15 mouse cellular contexts compared by ENCODE assay signal in the genomic region with DNA sequence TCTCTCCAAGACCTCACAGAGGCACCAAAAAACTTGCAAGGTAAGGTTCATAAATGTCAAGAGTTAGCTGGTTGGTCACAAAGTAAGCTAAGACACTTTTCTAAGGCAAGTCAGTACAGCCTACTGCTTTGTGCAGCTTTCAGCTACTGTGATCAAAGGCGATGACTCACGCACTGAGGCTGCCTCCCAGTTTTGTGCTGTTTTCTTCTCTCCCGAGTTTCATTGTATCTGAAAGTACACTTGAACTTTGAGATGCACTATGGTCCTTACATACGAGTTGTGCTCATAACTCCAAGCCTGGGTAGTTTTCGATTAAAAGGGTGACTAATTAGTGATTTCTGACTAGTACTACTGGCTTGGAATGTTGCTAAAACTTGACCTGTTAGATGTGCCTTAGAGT. TPM values are rescaled to one million over a fixed set of nuclear protein-coding genes. Genes with fewer than 3 reads are reported as not detected.
DNase-seq lines count a peak whose midpoint lies in the region; ATAC-seq lines count a peak whose summit lies in the region.
"Had no signal": no experiment of that assay in that cellular context is flagged by ENCODE, and none has a peak within 500 bp of the region (broad histone marks: within the 10 kb centered on the region; RNA-seq: fewer than 3 reads in every experiment).

No protein-coding gene starts in this region.

- no peaks in the 10 kb centered on the region for H3K36me3 ChIP-seq in kidney, embryonic 16.5 days (ENCODE audit: insufficient read depth, low read length)
- no peaks in the 10 kb centered on the region for H3K36me3 ChIP-seq in stomach, embryonic 14.5 days (ENCODE audit: control insufficient read depth, insufficient read depth, low read length)
- no peaks in the 10 kb centered on the region for H3K36me3 ChIP-seq in forebrain, embryonic 12.5 days (replicated peaks)
- H3K36me3 ChIP-seq: hindbrain, embryonic 10.5 days; limb, embryonic 15.5 days; midbrain, embryonic 12.5 days had no signal

- 0 out of 2 replicates have a peak, but pooled peaks cover 5% of the 10 kb centered on the region for H3K4me1 ChIP-seq in kidney, embryonic 16.5 days (ENCODE audit: insufficient read depth, low read length)
- no peaks in the 10 kb centered on the region for H3K4me1 ChIP-seq in stomach, embryonic 14.5 days (ENCODE audit: control insufficient read depth, insufficient read depth, low read length)
- H3K4me1 ChIP-seq in forebrain, embryonic 12.5 days, result no peaks in the 10 kb centered on the region
- H3K4me1 ChIP-seq: hindbrain, embryonic 10.5 days; limb, embryonic 15.5 days; midbrain, embryonic 12.5 days had no signal

- H3K9me3 ChIP-seq in kidney, embryonic 16.5 days (ENCODE audit: low read length), result no peaks in the 10 kb centered on the region
- H3K9me3 ChIP-seq in stomach, embryonic 14.5 days (ENCODE audit: control insufficient read depth, low read depth, low read length), result no peaks in the 10 kb centered on the region
- no peaks in the 10 kb centered on the region for H3K9me3 ChIP-seq in forebrain, embryonic 12.5 days
- H3K9me3 ChIP-seq: hindbrain, embryonic 10.5 days; limb, embryonic 15.5 days; midbrain, embryonic 12.5 days had no signal

- peak; percentile 73 for ATAC-seq in kidney, embryonic 16.5 days (ENCODE audit: low FRiP score, low TSS enrichment)
- peak; percentile 69 for ATAC-seq in stomach, embryonic 14.5 days (ENCODE audit: insufficient number of reproducible peaks, insufficient read depth, low FRiP score, low read depth)
- ATAC-seq in forebrain, embryonic 12.5 days (ENCODE audit: low FRiP score), result no peak
- ATAC-seq: forebrain, postnatal 0 days; liver, postnatal 0 days had no signal

- H3K27ac ChIP-seq in kidney, embryonic 16.5 days (ENCODE audit: low read length), result peak overlapping the region; percentile 48; the same call in 1 of the 2 replicates
- H3K27ac ChIP-seq in stomach, embryonic 14.5 days (ENCODE audit: low read length), result peak overlapping the region; percentile 44; the same call in 1 of the 2 replicates
- no peak overlapping the region for H3K27ac ChIP-seq in forebrain, embryonic 12.5 days
- H3K27ac ChIP-seq: hindbrain, embryonic 10.5 days; limb, embryonic 15.5 days; midbrain, embryonic 12.5 days had no signal

- no peaks in the 10 kb centered on the region for H3K27me3 ChIP-seq in kidney, embryonic 16.5 days (ENCODE audit: insufficient read depth, low read length)
- no peaks in the 10 kb centered on the region for H3K27me3 ChIP-seq in stomach, embryonic 14.5 days (ENCODE audit: control insufficient read depth, insufficient read depth, low read length)
- peaks cover 3% of the 10 kb centered on the region; the same call in 1 of the 2 replicates for H3K27me3 ChIP-seq in forebrain, embryonic 12.5 days

- no peak overlapping the region for H3K4me3 ChIP-seq in kidney, embryonic 16.5 days (ENCODE audit: low read length)
- no peak overlapping the region for H3K4me3 ChIP-seq in stomach, embryonic 14.5 days (ENCODE audit: low read depth, low read length)
- no peak overlapping the region for H3K4me3 ChIP-seq in forebrain, embryonic 12.5 days (replicated peaks)
- H3K4me3 ChIP-seq: hindbrain, embryonic 10.5 days; limb, embryonic 15.5 days; midbrain, embryonic 12.5 days had no signal

- H3K9ac ChIP-seq in kidney, embryonic 16.5 days (replicated peaks; ENCODE audit: low read length), result no peak overlapping the region
- no peak overlapping the region for H3K9ac ChIP-seq in stomach, embryonic 14.5 days (replicated peaks; ENCODE audit: low read depth, low read length)
- H3K9ac ChIP-seq in forebrain, embryonic 12.5 days, result no peak overlapping the region
- H3K9ac ChIP-seq: forebrain, postnatal 0 days; limb, embryonic 15.5 days; liver, postnatal 0 days; midbrain, embryonic 12.5 days had no signal

- 51% methylated on average over 5 of the region's 5 CpGs for WGBS in kidney, embryonic 16.5 days
- WGBS in stomach, embryonic 14.5 days, result 70% methylated on average over 5 of the region's 5 CpGs
- WGBS in forebrain, embryonic 12.5 days, result 67% methylated on average over 5 of the region's 5 CpGs

- no peak overlapping the region for H3K4me2 ChIP-seq in kidney, embryonic 16.5 days (replicated peaks; ENCODE audit: low read depth, low read length)
- no peak overlapping the region for H3K4me2 ChIP-seq in stomach, embryonic 14.5 days (replicated peaks; ENCODE audit: low read depth, low read length)
- H3K4me2 ChIP-seq in forebrain, embryonic 12.5 days, result no peak overlapping the region
- H3K4me2 ChIP-seq: limb, embryonic 15.5 days; midbrain, embryonic 12.5 days had no signal

- peak; percentile 30 for DNase-seq in adrenal gland, adult 2 months
- DNase-seq in adrenal gland, adult 18-20 months (ENCODE audit: low spot score in 2 of 2), result no peak
- no peak for DNase-seq in kidney, adult 8-10 months
- DNase-seq in brain, adult 2 months (ENCODE audit: low read depth, low spot score), result peak; percentile 67
- DNase-seq in embryo, embryonic 11 days, result no peak
- DNase-seq: cerebellum, adult 2 months; forebrain, postnatal 0 days; liver, postnatal 0 days; lung, postnatal 36 days had no signal

RNA-seq across cellular contexts. Expression of a gene that starts 7.3 kb away (rescaled TPM):
- 10 to 100 TPM; 26.8 to 27.2 TPM for total RNA-seq in adrenal gland, adult 2 months (2021)
- polyA plus RNA-seq in adrenal gland, adult 2 months (2012; rRNA removed), result 6.4 and 8.0 TPM in 2 replicates
- 10 to 100 TPM; 23.5 to 24.2 TPM for total RNA-seq in adrenal gland, adult 18-20 months (2021)
- 20.7 and 26.9 TPM in 2 replicates for polyA plus RNA-seq in kidney, embryonic 16.5 days (2015; fragmentation: Nextera tagmentation; extraction: Ambion mirVana)
- polyA plus RNA-seq in stomach, embryonic 14.5 days (2014; fragmentation: Nextera tagmentation; extraction: Ambion mirVana), result 48.8 and 50.0 TPM in 2 replicates
- 12.4 TPM in 2 replicates for polyA plus RNA-seq in forebrain, embryonic 12.5 days (2016; fragmentation: Nextera tagmentation; extraction: Ambion mirVana)

RNA-seq across cellular contexts. Expression of a gene that starts 32.4 kb away (rescaled TPM):
- total RNA-seq in adrenal gland, adult 2 months (2021), result 10 to 100 TPM; 19.6 to 22.3 TPM
- 8.9 and 11.7 TPM in 2 replicates for polyA plus RNA-seq in adrenal gland, adult 2 months (2012; rRNA removed)
- total RNA-seq in adrenal gland, adult 18-20 months (2021), result 10 to 100 TPM; 23.4 to 25.0 TPM
- 118 and 127 TPM in 2 replicates for polyA plus RNA-seq in kidney, embryonic 16.5 days (2015; fragmentation: Nextera tagmentation; extraction: Ambion mirVana)
- polyA plus RNA-seq in stomach, embryonic 14.5 days (2014; fragmentation: Nextera tagmentation; extraction: Ambion mirVana), result 59.0 and 63.8 TPM in 2 replicates
- 22.4 and 22.7 TPM in 2 replicates for polyA plus RNA-seq in forebrain, embryonic 12.5 days (2016; fragmentation: Nextera tagmentation; extraction: Ambion mirVana)

Comparison
In these comparisons a context has a peak if more than half of its experiments do, and no peak if none do; other contexts are left out.
1. DNase-seq: peak in adrenal gland, adult 2 months (single experiment) and brain, adult 2 months (single experiment); none in adrenal gland, adult 18-20 months (0 of 2), kidney, adult 8-10 months (0 of 2) and embryo, embryonic 11 days (single experiment).